Mouse (Mus musculus) heart, postnatal 10 days (tissue): Measurements from ENCODE around the gene Serpinb3c. TPM values are rescaled to one million over a fixed set of nuclear protein-coding genes. Genes with fewer than 3 reads are reported as not detected.
A peak's percentile ranks its signal among the peaks of the same experiment; 100 is the strongest.
"Not testable (repeated sequence)": the region's sequence is repeated elsewhere in the genome, so short reads cannot be mapped to it uniquely, and the experiment has no call there.

Source experiments
- DNase-seq, 2 experiments: peaks; one replicate each; pipeline ENCODE4 v3.0.0; 2021
- intact Hi-C: fragments of 180-260 bp; cut with DNase I; formaldehyde crosslinking; loops from one replicate; pipeline ENCODE4 v1.15.1; 2025
- total RNA-seq, 2 experiments: library from RNA; stranded (reverse); gene quantifications; 2 replicates each; pipeline ENCODE4 v1.2.3; 2021

The Serpinb3c gene
- not detected for total RNA-seq

GRCm38 (mm10) chr1:107278261-107278660, at the start of gene Serpinb3c, which contains the start of gene Serpinb3b:
Gene Serpinb3c, minus strand, starts transcription at chr1:107278371.
Gene Serpinb3b, minus strand, starts transcription at chr1:107278361.
- intact Hi-C loops, DNase-seq: not testable (repeated sequence)

DNA sequence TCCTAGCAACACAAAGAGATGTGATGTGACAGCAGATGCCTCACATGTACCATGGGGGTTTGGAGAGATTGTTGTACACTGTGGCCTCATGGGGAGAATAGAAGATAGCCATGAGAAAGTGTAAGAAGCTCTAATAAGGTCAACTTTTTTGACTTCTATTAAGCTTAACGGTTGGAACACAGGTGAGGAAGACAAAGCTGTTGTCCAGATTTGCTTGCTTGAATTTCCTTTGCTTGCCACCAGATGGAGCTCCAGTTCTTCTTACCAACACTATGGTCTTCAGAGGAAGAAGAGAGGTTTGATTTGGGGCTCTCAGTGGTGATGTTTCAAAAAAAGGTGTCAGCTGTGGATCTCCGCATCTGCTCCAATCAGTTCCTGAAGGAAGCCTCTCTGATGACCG, 35.0 kb downstream of the Serpinb3c start:
- intact Hi-C loops: loop anchor here (2.0 to 10.0 kb wide), 2 partner anchors 238 to 352 kb away; partner anchors contain the start of gene Serpinb8
- DNase-seq: peak in 1 of 2 experiments; percentile 2

Other genes starting within 250 kb of the Serpinb3c start
- not detected for gene Serpinb3a, start 226.1 kb downstream of the Serpinb3c start, total RNA-seq
- gene Serpinb3d, start 194.9 kb downstream of the Serpinb3c start, total RNA-seq: not detected
- gene Serpinb3b, start within 50 bp of the Serpinb3c start, total RNA-seq: not detected
- gene Serpinb11, start 82.8 kb upstream of the Serpinb3c start, total RNA-seq: not detected
- not detected for gene Serpinb7, start 121.3 kb upstream of the Serpinb3c start, total RNA-seq
- under 1 TPM in 1 of 2 experiments, not detected in 1; 0.57 TPM for gene Serpinb2, start 233.1 kb upstream of the Serpinb3c start, total RNA-seq